Mouse (Mus musculus) ES-E14 (cell line): Measurements from ENCODE around the gene Slc9a9.

Experiments
- CHD2 ChIP-seq: IDR thresholded peaks from 2 replicates; pipeline ENCODE4 v1.6.1; 2014; ENCODE audit warnings: mild to moderate bottlenecking, low read depth, low read length, inconsistent platforms
- ZC3H11A ChIP-seq: IDR thresholded peaks from 2 replicates; pipeline ENCODE4 v1.6.1; 2012; ENCODE audit warnings: low read depth, mild to moderate bottlenecking, inconsistent platforms, low read length, borderline replicate concordance

DNA sequence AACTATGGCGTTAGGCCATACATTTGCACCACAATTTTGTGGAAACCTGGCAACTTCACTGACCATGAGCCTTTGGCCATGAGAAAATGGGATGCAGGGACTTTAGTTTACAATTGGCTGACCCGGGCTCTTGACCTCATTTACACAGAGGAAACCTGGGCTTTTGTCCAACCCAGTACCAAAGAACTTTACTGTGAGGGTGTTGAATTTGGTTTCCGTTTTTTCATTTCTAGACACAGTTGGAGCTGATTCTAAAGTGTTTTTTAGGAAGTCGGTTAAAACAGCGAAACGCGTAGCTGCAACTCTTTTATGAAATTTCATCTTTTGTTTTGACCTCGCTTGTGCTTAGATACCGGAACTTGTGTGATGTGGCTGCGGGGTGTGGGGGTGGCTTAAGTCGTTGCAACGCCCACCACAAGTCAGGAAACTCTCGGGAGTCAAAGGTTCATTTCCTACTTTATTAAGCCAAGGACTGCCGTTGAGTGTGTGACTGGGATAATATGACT lies 402.8 kb downstream of the Slc9a9 start:
- TF ChIP-seq ZC3H11A (no peak), CHD2 (no peak)
